Mouse (Mus musculus): ENCODE measurements around the gene Rffl. TPM values are rescaled to one million over a fixed set of nuclear protein-coding genes. Genes with fewer than 3 reads are reported as not detected.

Rffl gene
- polyA plus RNA-seq, 1 experiment from 2014 or later, result 15.3 TPM

- Histone ChIP-seq H3K27ac (replicated peaks) (peak overlapping the region; percentile 69), H3K4me2 (replicated peaks) (peak overlapping the region; percentile 76), H3K4me1 (0 out of 2 replicates have a peak, but pooled peaks cover 4% of the 10 kb centered on the region), H3K9me3 (replicated peaks) (no peaks in the 10 kb centered on the region), H3K36me3 (no peaks in the 10 kb centered on the region), H3K4me3 (replicated peaks) (peak overlapping the region; percentile 91), H3K27me3 (no peaks in the 10 kb centered on the region), H3K9ac (peak overlapping the region; percentile 69)
- WGBS, result 2% methylated on average over 36 of the region's 36 CpGs
- 0 out of 2 replicates have a peak, but pooled peaks have one; percentile 15 for ATAC-seq (ENCODE audit: insufficient number of reproducible peaks, low FRiP score, low TSS enrichment, low read depth)
Observed at GRCm38 (mm10) chr11:82870173-82871030, 608 bp downstream of the Rffl start.

GRCm38 (mm10) chr11:82869506-82870172, 1.4 kb downstream of the Rffl start:
- Histone ChIP-seq H3K27me3 (no peaks in the 10 kb centered on the region), H3K36me3 (no peaks in the 10 kb centered on the region), H3K9me3 (replicated peaks) (no peaks in the 10 kb centered on the region), H3K27ac (replicated peaks) (no peak overlapping the region), H3K9ac (no peak overlapping the region), H3K4me1 (0 out of 2 replicates have a peak, but pooled peaks cover 4% of the 10 kb centered on the region), H3K4me3 (replicated peaks) (peak overlapping the region; percentile 91), H3K4me2 (replicated peaks) (peak overlapping the region; percentile 76)
- ATAC-seq (ENCODE audit: insufficient number of reproducible peaks, low FRiP score, low TSS enrichment, low read depth), result no peak
- WGBS, result 62% methylated on average over 9 of the region's 9 CpGs

- WGBS, result 68% methylated on average over 5 of the region's 5 CpGs
- no peak overlapping the region for H3K9ac ChIP-seq
- H3K27ac ChIP-seq (replicated peaks), result no peak overlapping the region
- H3K9me3 ChIP-seq (replicated peaks), result no peaks in the 10 kb centered on the region
- H3K36me3 ChIP-seq, result no peaks in the 10 kb centered on the region
- H3K4me2 ChIP-seq (replicated peaks), result no peak overlapping the region
- H3K4me3 ChIP-seq (replicated peaks), result no peak overlapping the region
- H3K4me1 ChIP-seq, result 0 out of 2 replicates have a peak, but pooled peaks cover 4% of the 10 kb centered on the region
- no peak for ATAC-seq (ENCODE audit: insufficient number of reproducible peaks, low FRiP score, low TSS enrichment, low read depth)
- no peaks in the 10 kb centered on the region for H3K27me3 ChIP-seq
Observed at GRCm38 (mm10) chr11:82867956-82868355, 3.1 kb downstream of the Rffl start.

GRCm38 (mm10) chr11:82866850-82867564, 4.0 kb downstream of the Rffl start:
- Histone ChIP-seq H3K4me2 (replicated peaks) (no peak overlapping the region), H3K27me3 (no peaks in the 10 kb centered on the region), H3K4me3 (replicated peaks) (no peak overlapping the region), H3K27ac (replicated peaks) (no peak overlapping the region), H3K9ac (no peak overlapping the region), H3K9me3 (replicated peaks) (no peaks in the 10 kb centered on the region), H3K4me1 (peaks cover 4% of the 10 kb centered on the region; the same call in 1 of the 2 replicates), H3K36me3 (no peaks in the 10 kb centered on the region)
- no peak for ATAC-seq (ENCODE audit: insufficient number of reproducible peaks, low FRiP score, low TSS enrichment, low read depth)
- WGBS, result 37% methylated on average over 7 of the region's 7 CpGs

GRCm38 (mm10) chr11:82865957-82866356, 5.1 kb downstream of the Rffl start:
- H3K36me3 ChIP-seq, result no peaks in the 10 kb centered on the region
- no peak overlapping the region for H3K9ac ChIP-seq
- no peak overlapping the region for H3K4me3 ChIP-seq (replicated peaks)
- no peak overlapping the region for H3K27ac ChIP-seq (replicated peaks)
- no peak overlapping the region for H3K4me2 ChIP-seq (replicated peaks)
- no peak for ATAC-seq (ENCODE audit: insufficient number of reproducible peaks, low FRiP score, low TSS enrichment, low read depth)
- WGBS, result 81% methylated on average over 10 of the region's 10 CpGs
- no peaks in the 10 kb centered on the region for H3K9me3 ChIP-seq (replicated peaks)
- peaks cover 4% of the 10 kb centered on the region; the same call in 1 of the 2 replicates for H3K4me1 ChIP-seq
- H3K27me3 ChIP-seq, result no peaks in the 10 kb centered on the region

GRCm38 (mm10) chr11:82863488-82863931, 7.5 kb downstream of the Rffl start:
- H3K4me3 ChIP-seq (replicated peaks), result no peak overlapping the region
- WGBS, result 44% methylated on average over 4 of the region's 4 CpGs
- no peak overlapping the region for H3K27ac ChIP-seq (replicated peaks)
- no peaks in the 10 kb centered on the region for H3K27me3 ChIP-seq
- no peaks in the 10 kb centered on the region for H3K36me3 ChIP-seq
- ATAC-seq (ENCODE audit: insufficient number of reproducible peaks, low FRiP score, low TSS enrichment, low read depth), result peak; percentile 39; the same call in 1 of the 2 replicates
- no peak overlapping the region for H3K4me2 ChIP-seq (replicated peaks)
- no peaks in the 10 kb centered on the region for H3K9me3 ChIP-seq (replicated peaks)
- no peak overlapping the region for H3K9ac ChIP-seq
- no peaks in the 10 kb centered on the region; the same call in 1 of the 2 replicates for H3K4me1 ChIP-seq

GRCm38 (mm10) chr11:82863059-82863458, 8.0 kb downstream of the Rffl start:
- ATAC-seq (ENCODE audit: insufficient number of reproducible peaks, low FRiP score, low TSS enrichment, low read depth), result no peak
- no peak overlapping the region for H3K4me2 ChIP-seq (replicated peaks)
- 56% methylated on average over 2 of the region's 2 CpGs for WGBS
- no peaks in the 10 kb centered on the region for H3K27me3 ChIP-seq
- H3K9ac ChIP-seq, result no peak overlapping the region
- no peaks in the 10 kb centered on the region; the same call in 1 of the 2 replicates for H3K4me1 ChIP-seq
- H3K36me3 ChIP-seq, result no peaks in the 10 kb centered on the region
- no peak overlapping the region for H3K27ac ChIP-seq (replicated peaks)
- H3K4me3 ChIP-seq (replicated peaks), result no peak overlapping the region
- H3K9me3 ChIP-seq (replicated peaks), result no peaks in the 10 kb centered on the region

- ATAC-seq (ENCODE audit: insufficient number of reproducible peaks, low FRiP score, low TSS enrichment, low read depth), result no peak
- no peak overlapping the region for H3K9ac ChIP-seq
- no peaks in the 10 kb centered on the region for H3K36me3 ChIP-seq
- H3K9me3 ChIP-seq (replicated peaks), result no peaks in the 10 kb centered on the region
- H3K4me1 ChIP-seq, result no peaks in the 10 kb centered on the region; the same call in 1 of the 2 replicates
- 77% methylated on average over 9 of the region's 9 CpGs for WGBS
- H3K4me3 ChIP-seq (replicated peaks), result no peak overlapping the region
- H3K27ac ChIP-seq (replicated peaks), result no peak overlapping the region
- no peak overlapping the region for H3K4me2 ChIP-seq (replicated peaks)
- no peaks in the 10 kb centered on the region for H3K27me3 ChIP-seq
Observed at GRCm38 (mm10) chr11:82862638-82863037, 8.4 kb downstream of the Rffl start.

GRCm38 (mm10) chr11:82861558-82861957, 9.5 kb downstream of the Rffl start:
- no peak for ATAC-seq (ENCODE audit: insufficient number of reproducible peaks, low FRiP score, low TSS enrichment, low read depth)
- Histone ChIP-seq H3K9ac (no peak overlapping the region), H3K4me3 (replicated peaks) (no peak overlapping the region), H3K36me3 (no peaks in the 10 kb centered on the region), H3K27ac (replicated peaks) (no peak overlapping the region), H3K4me2 (replicated peaks) (no peak overlapping the region), H3K4me1 (no peaks in the 10 kb centered on the region; the same call in 1 of the 2 replicates), H3K27me3 (no peaks in the 10 kb centered on the region), H3K9me3 (replicated peaks) (no peaks in the 10 kb centered on the region)
- 66% methylated on average over 8 of the region's 8 CpGs for WGBS

GRCm38 (mm10) chr11:82860759-82861158, 10.3 kb downstream of the Rffl start:
- H3K4me1 ChIP-seq, result no peaks in the 10 kb centered on the region; the same call in 1 of the 2 replicates
- no peak overlapping the region for H3K27ac ChIP-seq (replicated peaks)
- H3K4me2 ChIP-seq (replicated peaks), result no peak overlapping the region
- H3K36me3 ChIP-seq, result no peaks in the 10 kb centered on the region
- no peaks in the 10 kb centered on the region for H3K27me3 ChIP-seq
- H3K9ac ChIP-seq, result no peak overlapping the region
- 56% methylated on average over 6 of the region's 6 CpGs for WGBS
- ATAC-seq (ENCODE audit: insufficient number of reproducible peaks, low FRiP score, low TSS enrichment, low read depth), result no peak
- no peaks in the 10 kb centered on the region for H3K9me3 ChIP-seq (replicated peaks)
- no peak overlapping the region for H3K4me3 ChIP-seq (replicated peaks)

Measured in embryonic facial prominence, embryonic 15.5 days (tissue).